Mouse (Mus musculus): Measurements from ENCODE around the gene Ppm1k. TPM values are rescaled to one million over a fixed set of nuclear protein-coding genes. Genes with fewer than 3 reads are reported as not detected.
"Not testable (repeated sequence)": the region's sequence is repeated elsewhere in the genome, so short reads cannot be mapped to it uniquely, and the experiment has no call there.

Ppm1k gene
- total RNA-seq, 4 experiments from 2014 or later = 11.5 to 21.2 (median 15.5) TPM

DNA sequence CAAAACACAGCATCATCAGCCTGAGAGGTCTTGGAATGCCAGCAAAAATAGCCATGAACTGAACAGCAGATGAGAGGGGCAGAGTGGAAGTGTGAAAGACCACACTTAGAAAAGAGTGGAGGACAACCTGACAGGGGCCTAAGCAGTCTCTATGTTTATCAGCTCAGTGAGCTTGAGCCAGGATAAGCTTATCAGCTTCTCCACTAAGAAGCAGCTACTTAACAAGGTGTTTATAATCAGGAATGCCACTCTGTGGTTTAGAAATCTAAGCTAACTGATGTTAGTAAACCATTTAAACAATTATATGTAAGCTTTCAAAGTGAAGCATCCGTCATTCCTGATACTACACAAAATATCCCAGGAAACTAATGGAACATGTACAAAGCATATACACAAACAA is 3.2 kb downstream of the Ppm1k start:
- no peak for DNase-seq (ENCODE audit: low spot score in 2 of 2)

DNA sequence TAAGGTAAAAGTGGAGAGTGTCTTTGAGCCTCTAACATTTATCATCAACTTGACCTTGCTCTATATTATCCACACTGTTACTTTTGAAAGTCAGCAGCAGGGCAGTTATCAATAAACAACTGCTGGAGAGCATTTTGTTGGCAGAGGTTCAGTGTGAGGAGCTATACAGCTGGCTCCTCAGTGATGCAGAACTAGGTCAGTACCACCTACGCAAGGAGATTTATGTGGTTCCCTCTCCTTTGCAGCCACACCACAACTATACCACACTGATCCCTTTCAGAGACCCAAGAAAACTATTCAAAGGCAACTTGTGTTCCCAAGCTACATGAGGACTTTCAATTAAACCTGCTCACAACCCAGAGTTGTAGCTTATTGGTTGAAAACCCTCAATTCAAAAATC is 3.8 kb downstream of the Ppm1k start:
- no peak for DNase-seq (ENCODE audit: low spot score in 2 of 2)

DNA sequence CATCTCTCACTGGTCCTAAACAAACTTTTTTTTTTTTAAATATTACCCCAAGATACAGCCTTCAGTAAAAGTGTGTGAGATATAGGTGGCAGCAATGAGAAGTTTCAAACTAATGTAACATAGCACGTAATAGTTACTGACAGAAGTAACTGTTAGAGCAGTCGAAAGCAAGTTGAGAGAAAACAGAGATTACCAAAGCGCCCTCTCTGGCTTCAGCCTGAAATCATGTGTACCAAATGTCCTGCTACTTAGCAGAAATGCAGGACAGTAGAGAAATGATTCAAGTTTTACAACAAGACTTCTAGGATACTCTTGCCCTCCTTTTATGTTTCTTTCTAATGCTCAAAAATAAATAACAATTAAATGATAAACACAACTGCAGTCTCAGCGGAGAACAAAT is 4.3 kb downstream of the Ppm1k start:
- DNase-seq (ENCODE audit: low spot score in 2 of 2) = no peak

GRCm38 (mm10) chr6:57529336-57529845 is 5.9 kb downstream of the Ppm1k start:
- no peak for DNase-seq (ENCODE audit: low spot score in 2 of 2)

DNA sequence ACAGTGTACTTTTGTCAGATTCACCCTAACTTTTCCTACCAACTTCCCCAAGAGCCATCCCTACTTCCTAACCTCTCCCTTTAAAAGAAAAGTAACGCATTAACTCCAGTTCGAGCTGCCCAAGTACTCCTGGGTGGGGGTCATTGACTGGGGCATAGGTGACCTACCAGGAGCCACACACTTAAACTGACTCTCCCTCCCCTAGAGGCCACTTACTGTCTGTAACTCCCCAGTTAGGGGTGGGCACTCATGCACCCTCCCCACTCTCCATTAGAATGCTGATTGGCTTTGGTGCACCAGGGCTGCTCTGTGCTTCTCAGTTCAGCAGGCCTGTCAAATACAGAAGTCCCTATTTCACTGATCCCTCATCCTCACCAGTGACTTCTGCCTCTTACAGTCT is 8.3 kb downstream of the Ppm1k start:
- DNase-seq (ENCODE audit: low spot score in 2 of 2) = no peak

DNA sequence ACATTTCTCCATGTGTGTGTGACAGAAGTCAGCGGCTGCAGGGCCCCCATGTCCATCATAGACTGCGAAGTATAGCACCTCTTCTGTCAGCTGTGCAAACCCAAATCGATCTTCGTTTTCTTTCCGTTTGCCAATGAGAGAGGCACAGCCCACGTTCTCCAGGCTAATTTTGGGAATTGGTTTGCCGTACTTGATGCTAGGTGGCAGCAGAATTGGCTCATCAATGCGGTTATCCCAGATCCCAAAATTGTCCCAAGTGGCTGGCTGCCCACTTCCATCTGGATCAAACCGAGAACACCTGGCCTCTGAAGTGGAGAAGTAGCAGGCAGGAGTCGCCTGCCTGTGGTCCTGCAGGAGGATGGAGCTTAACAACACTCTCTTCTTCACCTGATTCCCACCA is 10.5 kb downstream of the Ppm1k start:
- no peak for DNase-seq (ENCODE audit: low spot score in 2 of 2)

DNA sequence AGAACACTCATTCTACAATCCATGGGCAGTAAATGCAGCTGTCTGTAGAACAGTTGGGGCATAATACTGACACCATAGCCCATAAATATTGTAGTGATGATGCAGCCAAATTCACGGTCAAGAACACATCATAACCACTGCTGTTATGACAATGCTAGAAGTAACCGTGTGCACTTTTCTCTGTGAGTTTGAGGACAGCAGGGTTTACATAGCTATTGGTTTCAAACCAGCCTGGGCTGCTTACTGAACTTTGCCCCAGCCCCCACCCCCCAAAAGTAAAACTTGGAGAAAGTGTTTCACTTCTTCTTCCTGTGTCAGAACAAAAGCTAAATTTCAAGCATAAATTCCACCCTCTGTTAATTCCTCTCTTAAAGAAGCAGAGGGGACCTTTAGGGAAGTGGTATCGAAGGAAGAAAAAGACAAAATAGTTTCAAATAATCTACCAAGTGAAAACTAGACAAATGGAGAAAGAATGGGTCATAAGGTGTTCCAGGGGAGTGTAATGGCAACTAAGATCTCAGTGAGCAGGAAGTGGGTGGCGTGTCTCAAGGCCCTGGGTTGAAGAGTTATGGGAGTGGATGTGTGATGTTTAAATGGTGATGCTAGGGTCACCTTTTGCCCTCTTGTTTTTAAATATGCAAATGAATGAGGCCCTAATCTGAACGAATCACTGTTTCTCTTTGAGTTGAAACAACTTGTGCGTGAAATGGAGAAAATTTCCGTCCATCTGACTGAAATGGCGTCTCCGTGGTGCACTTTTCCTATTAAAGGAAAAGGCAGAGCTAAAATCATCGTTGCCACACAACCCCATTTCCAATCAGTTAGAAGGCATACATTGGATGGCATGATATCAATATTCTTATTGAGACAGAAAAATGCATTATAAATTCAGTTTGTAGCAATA is 14.3 kb downstream of the Ppm1k start:
- no peak for DNase-seq (ENCODE audit: low spot score in 2 of 2)

- DNase-seq (ENCODE audit: low spot score in 2 of 2) = no peak
Observed at GRCm38 (mm10) chr6:57514035-57514374, 21.3 kb downstream of the Ppm1k start.

DNA sequence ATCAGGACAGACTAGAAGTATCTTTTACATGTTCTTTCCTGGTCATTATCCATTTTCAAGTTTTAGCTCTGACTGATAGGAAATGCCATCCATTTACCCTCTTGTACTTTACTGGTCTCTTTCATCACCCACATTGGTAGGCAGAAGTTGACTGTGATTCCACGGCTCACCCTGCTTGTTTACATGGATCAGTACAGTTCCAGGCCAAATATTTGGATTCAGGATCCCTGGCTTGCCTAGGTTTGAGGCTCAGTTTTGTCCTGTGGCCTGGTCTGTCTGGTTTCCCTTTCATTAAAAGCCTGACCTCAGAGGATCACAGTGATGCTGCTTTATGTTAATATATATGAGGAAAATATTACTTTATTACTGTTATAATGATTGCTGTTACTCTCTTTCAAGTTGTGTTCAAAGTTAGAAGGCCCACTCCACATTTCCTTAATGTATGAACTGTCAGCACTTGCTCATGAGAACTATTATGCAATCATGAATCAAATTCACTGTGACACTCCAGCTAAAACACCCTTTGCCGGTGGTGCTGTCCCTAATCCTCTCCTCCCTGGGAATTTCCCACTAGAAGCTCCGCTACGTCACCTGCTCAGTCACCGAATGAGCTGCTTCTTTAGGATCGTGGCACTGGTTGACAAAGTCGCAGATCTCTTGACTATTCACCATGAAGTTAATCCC is 21.8 kb downstream of the Ppm1k start:
- no peak for DNase-seq (ENCODE audit: low spot score in 2 of 2)

GRCm38 (mm10) chr6:57511899-57512298 is 23.4 kb downstream of the Ppm1k start:
- no peak for DNase-seq (ENCODE audit: low spot score in 2 of 2)

DNA sequence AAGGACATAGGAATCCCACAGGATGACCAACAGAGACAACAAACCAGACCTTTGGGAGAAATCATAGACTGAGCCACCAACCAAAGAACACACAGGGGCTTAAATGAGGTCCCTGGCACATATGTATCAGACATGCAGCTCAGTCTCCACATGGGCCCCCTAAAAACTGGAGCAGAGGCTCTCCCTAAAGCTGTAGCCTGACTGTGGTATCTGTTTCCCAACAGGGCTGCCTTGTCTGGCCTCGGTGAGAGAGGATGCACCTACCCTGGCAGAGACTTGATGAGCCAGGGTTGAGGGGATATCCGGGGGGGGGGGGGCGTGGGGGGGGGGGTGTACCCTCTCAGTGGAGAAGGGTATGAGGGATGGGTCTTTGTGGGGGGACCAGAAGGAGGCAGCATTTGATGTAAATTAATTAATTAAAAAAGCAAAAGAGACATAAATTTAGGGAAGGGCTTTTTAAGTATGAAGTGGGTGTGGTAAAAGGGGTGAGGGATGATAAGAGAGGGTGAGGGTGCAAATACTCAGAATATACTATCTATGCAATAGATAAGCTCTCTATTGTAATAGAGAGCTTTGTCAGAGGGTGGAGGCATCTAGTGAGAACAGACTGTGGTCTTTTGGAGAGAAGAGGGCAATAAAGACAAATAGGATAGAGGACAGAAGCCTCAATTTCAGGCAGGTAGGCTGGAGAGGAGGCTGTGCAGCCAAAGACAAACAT is 31.4 kb downstream of the Ppm1k start:
- DNase-seq (ENCODE audit: low spot score in 2 of 2) = no peak

GRCm38 (mm10) chr6:57499209-57499608 is 36.1 kb downstream of the Ppm1k start:
- DNase-seq (ENCODE audit: low spot score in 2 of 2) = no peak

DNA sequence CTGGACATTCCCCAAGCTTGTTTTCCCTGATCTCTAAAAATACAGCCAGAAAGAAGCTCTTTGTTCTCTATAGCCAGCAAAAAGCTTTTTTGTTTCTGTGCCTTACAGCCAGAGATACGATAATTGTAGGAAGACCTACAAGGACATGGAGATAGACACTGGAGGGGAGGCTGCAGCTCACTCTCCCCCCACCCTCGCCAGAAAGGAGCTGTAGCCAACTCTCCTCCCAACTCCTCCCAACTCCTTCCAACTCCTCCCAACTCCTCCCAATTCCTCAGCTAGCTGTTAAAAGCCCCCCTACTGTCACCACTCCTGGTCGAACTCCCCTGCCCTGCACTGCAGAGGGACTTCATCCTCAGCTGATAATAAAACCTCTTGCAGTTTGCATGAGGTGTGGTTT is 67.1 kb downstream of the Ppm1k start:
- not testable (repeated sequence) for DNase-seq (ENCODE audit: low spot score in 2 of 2)

Other genes with a start within 250 kb of the Ppm1k start
- not detected for gene Vmn1r16, start 206.0 kb downstream of the Ppm1k start, total RNA-seq (2022)
- gene Vmn1r17, start 171.7 kb downstream of the Ppm1k start, total RNA-seq (2022) = not detected
- not detected for gene Vmn1r18, start 139.7 kb downstream of the Ppm1k start, total RNA-seq (2022)
- not detected for gene Vmn1r19, start 131.7 kb downstream of the Ppm1k start, total RNA-seq (2022)
- not detected for gene Vmn1r20, start 106.5 kb downstream of the Ppm1k start, total RNA-seq (2022)
- gene Herc6, start 45.5 kb upstream of the Ppm1k start, total RNA-seq (2022) = 1 to 10 TPM in 1 of 4 experiments, under 1 TPM in 3; 0.12 to 1.6 (median 0.61) TPM
- gene Pyurf, start 156.6 kb upstream of the Ppm1k start, total RNA-seq (2022) = 10 to 100 TPM; 10.2 to 11.1 (median 10.8) TPM
- gene Lancl2, start 167.1 kb upstream of the Ppm1k start, total RNA-seq (2022) = 10 to 100 TPM in 2 of 4 experiments, 1 to 10 TPM in 2; 9.4 to 10.5 (median 9.7) TPM